Mouse (Mus musculus): Measurements from ENCODE around the gene Ppp1r36. TPM values are rescaled to one million over a fixed set of nuclear protein-coding genes. Genes with fewer than 3 reads are reported as not detected.

Gene Ppp1r36
- not detected for polyA plus RNA-seq (2017; shearing (Covaris generic))

GRCm38 (mm10) chr12:76417433-76417854, at the start of gene Ppp1r36:
TSS of gene Ppp1r36 (plus strand) at chr12:76417538.

GRCm38 (mm10) chr12:76369206-76369977, 47.9 kb upstream of the Ppp1r36 start, which contains the start of gene Zbtb25:
TSS of gene Zbtb25 (minus strand) at chr12:76369602.

GRCm38 (mm10) chr12:76369978-76370830, 47.1 kb upstream of the Ppp1r36 start, which contains the start of gene Zbtb1:
TSS of gene Zbtb1 (plus strand) at chr12:76370266.

GRCm38 (mm10) chr12:76403886-76404537, 13.3 kb upstream of the Ppp1r36 start, which contains the start of gene Hspa2:
TSS of gene Hspa2 (plus strand) at chr12:76404176.

Other genes with a start within 250 kb of the Ppp1r36 start
- gene Esr2, start 240.3 kb upstream of the Ppp1r36 start, polyA plus RNA-seq (2017; shearing (Covaris generic)): under 1 TPM; 0.07 to 0.38 TPM
- under 1 TPM in 1 of 2 experiments, not detected in 1; 0.16 TPM for gene Tex21, start 170.8 kb upstream of the Ppp1r36 start, polyA plus RNA-seq (2017; shearing (Covaris generic))
- 10 to 100 TPM; 45.9 to 59.4 TPM for gene Mthfd1, start 162.2 kb upstream of the Ppp1r36 start, polyA plus RNA-seq (2017; shearing (Covaris generic))
- 1 to 10 TPM; 1.3 to 1.5 TPM for gene Akap5, start 92.6 kb upstream of the Ppp1r36 start, polyA plus RNA-seq (2017; shearing (Covaris generic))
- gene Zbtb25, start 47.9 kb upstream of the Ppp1r36 start, polyA plus RNA-seq (2017; shearing (Covaris generic)): 10 to 100 TPM; 64.8 to 71.8 TPM
- gene Zbtb1, start 47.3 kb upstream of the Ppp1r36 start, polyA plus RNA-seq (2017; shearing (Covaris generic)): 10 to 100 TPM; 21.0 to 28.1 TPM
- 1 to 10 TPM; 2.4 to 3.5 TPM for gene Hspa2, start 13.4 kb upstream of the Ppp1r36 start, polyA plus RNA-seq (2017; shearing (Covaris generic))
- gene Plekhg3, start 113.4 kb downstream of the Ppp1r36 start, polyA plus RNA-seq (2017; shearing (Covaris generic)): 1 to 10 TPM; 2.6 to 6.6 TPM